Mouse (Mus musculus) hindbrain, embryonic 14.5 days (tissue): ENCODE data around the gene Btn2a2. TPM values are rescaled to one million over a fixed set of nuclear protein-coding genes. Genes with fewer than 3 reads are reported as not detected.

Source experiments
- ATAC-seq: fragments of 200-750 bp; cut with Nextera tagmentation; 2 replicates; pipeline ENCODE4 v1.8.0; 2017; ENCODE audit warnings: moderate number of reproducible peaks, mild to moderate bottlenecking, moderate TSS enrichment, moderate library complexity; ENCODE audit not compliant: low FRiP score
- DNase-seq: peaks from one replicate; pipeline ENCODE4 v3.0.0-alpha.2; 2015; ENCODE audit warnings: low spot score
- H3K27ac ChIP-seq: fragments of 300-500 bp; sonication (generic); 2 replicates; pipeline ENCODE4 v1.5.1; 2014; ENCODE audit warnings: mild to moderate bottlenecking, moderate library complexity
- H3K27me3 ChIP-seq: fragments of 300-500 bp; sonication (generic); 2 replicates; pipeline ENCODE4 v1.6.1; 2014; ENCODE audit warnings: mild to moderate bottlenecking, low read length, mixed read lengths; ENCODE audit not compliant: control insufficient read depth, insufficient read depth
- H3K36me3 ChIP-seq: fragments of 300-500 bp; sonication (generic); replicated peaks from 2 replicates; pipeline ENCODE4 v1.6.1; 2014; ENCODE audit not compliant: control insufficient read depth, insufficient read depth
- H3K4me1 ChIP-seq: fragments of 300-500 bp; sonication (generic); replicated peaks from 2 replicates; pipeline ENCODE4 v1.6.1; 2014; ENCODE audit warnings: antibody characterized with exemption, low read length, mixed read lengths; ENCODE audit not compliant: control insufficient read depth, insufficient read depth
- H3K4me2 ChIP-seq: fragments of 300-500 bp; sonication (generic); replicated peaks from 2 replicates; pipeline ENCODE4 v1.6.1; 2014; ENCODE audit warnings: mild to moderate bottlenecking, moderate library complexity
- H3K4me3 ChIP-seq: fragments of 300-500 bp; sonication (generic); replicated peaks from 2 replicates; pipeline ENCODE4 v1.5.1; 2014; ENCODE audit warnings: mild to moderate bottlenecking, low read length
- H3K9ac ChIP-seq: fragments of 300-500 bp; sonication (generic); 2 replicates; pipeline ENCODE4 v1.6.1; 2014
- H3K9me3 ChIP-seq: fragments of 300-500 bp; sonication (generic); 2 replicates; pipeline ENCODE4 v1.6.1; 2016; ENCODE audit warnings: low read length; ENCODE audit not compliant: control insufficient read depth
- WGBS: fragments of 180-500 bp; shearing (Covaris S2); extraction: QIAGEN DNeasy Blood & Tissue Kit; methylation state at CpG from one replicate; pipeline ENCODE4 v1.1.7; 2014; 5-methylcytosine and 5-hydroxymethylcytosine counted together
- polyA plus RNA-seq: library from polyadenylated mRNA; unstranded; fragments of >200 nt; fragmentation: Nextera tagmentation; extraction: Ambion mirVana; gene quantifications from 2 replicates; pipeline ENCODE4 v1.2.1, GENCODE M21; 2014

The Btn2a2 gene
- polyA plus RNA-seq, 1 experiment from 2014 or later = 0.21 TPM

GRCm38 (mm10) chr13:23445561-23446320 is 42.9 kb downstream of the Btn2a2 start:
- DNase-seq = peak; percentile 100
- H3K4me3 ChIP-seq = peak overlapping the region; percentile 56
- peak overlapping the region; percentile 89 for H3K9ac ChIP-seq
- H3K27me3 ChIP-seq = no peaks in the 10 kb centered on the region
- H3K27ac ChIP-seq = peak overlapping the region; percentile 96
- ATAC-seq = peak; percentile 94
- H3K4me1 ChIP-seq = peaks cover 10% of the 10 kb centered on the region
- peak overlapping the region; percentile 72 for H3K4me2 ChIP-seq
- no peaks in the 10 kb centered on the region for H3K9me3 ChIP-seq
- no peaks in the 10 kb centered on the region for H3K36me3 ChIP-seq
- WGBS = under 1% methylated on average over 55 of the region's 55 CpGs

DNA sequence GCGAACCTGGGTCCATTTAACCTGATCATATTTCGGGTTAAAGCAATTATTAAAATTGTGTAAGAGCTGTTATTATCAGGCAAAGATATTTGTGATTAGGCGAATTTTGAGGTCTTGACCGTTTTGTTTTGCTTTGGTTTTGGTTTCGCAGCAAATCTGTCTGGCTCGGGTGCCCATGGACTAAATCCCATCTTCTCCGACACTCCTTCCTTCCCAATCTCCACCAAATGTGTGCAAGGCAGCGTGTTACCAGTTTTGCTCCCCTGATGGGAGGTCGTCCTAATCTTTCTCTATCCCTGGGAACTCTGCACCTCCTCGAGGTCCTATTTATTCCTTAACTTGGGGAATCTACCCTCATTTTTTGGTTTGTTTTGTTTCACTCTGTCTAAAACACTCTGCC is 43.5 kb downstream of the Btn2a2 start:
- ATAC-seq = no peak
- Histone ChIP-seq H3K36me3 (no peaks in the 10 kb centered on the region), H3K4me3 (peak overlapping the region; percentile 56), H3K27me3 (no peaks in the 10 kb centered on the region), H3K9me3 (no peaks in the 10 kb centered on the region), H3K4me1 (peaks cover 10% of the 10 kb centered on the region), H3K9ac (peak overlapping the region; percentile 89), H3K27ac (peak overlapping the region; percentile 96), H3K4me2 (peak overlapping the region; percentile 72)
- 2% methylated on average over 10 of the region's 10 CpGs for WGBS
- DNase-seq = peak; percentile 51

GRCm38 (mm10) chr13:23444451-23444850 is 44.2 kb downstream of the Btn2a2 start:
- Histone ChIP-seq H3K27me3 (no peaks in the 10 kb centered on the region), H3K4me1 (peaks cover 10% of the 10 kb centered on the region), H3K9me3 (no peaks in the 10 kb centered on the region), H3K4me2 (peak overlapping the region; percentile 72), H3K36me3 (no peaks in the 10 kb centered on the region), H3K9ac (peak overlapping the region; percentile 89), H3K4me3 (peak overlapping the region; percentile 56), H3K27ac (peak overlapping the region; percentile 96)
- no peak for ATAC-seq
- WGBS = 54% methylated on average over 5 of the region's 5 CpGs
- no peak for DNase-seq

DNA sequence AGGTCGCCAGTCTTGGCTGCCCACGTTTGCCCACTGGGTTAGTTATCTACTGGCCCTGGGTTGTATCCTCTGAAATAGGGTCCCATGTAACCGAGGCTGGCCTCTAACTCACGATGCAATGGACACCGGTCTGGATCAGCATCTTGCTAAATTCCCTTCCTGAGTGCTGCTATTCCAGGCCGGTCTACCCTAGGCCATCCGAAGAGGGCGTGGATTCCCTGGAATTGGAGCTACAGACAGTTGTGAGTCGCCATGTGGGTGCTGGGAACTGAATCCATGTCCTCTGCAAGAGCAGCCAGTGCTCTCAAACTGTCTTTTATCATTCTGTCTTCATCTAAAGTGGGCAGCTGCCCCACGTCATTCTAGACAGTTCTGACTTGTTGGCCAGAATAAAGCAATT is 48.8 kb downstream of the Btn2a2 start:
- 66% methylated on average over 10 of the region's 10 CpGs for WGBS
- H3K4me2 ChIP-seq = no peak overlapping the region
- no peaks in the 10 kb centered on the region for H3K36me3 ChIP-seq
- ATAC-seq = no peak
- no peaks in the 10 kb centered on the region for H3K9me3 ChIP-seq
- H3K27me3 ChIP-seq = no peaks in the 10 kb centered on the region
- no peak overlapping the region for H3K9ac ChIP-seq
- H3K27ac ChIP-seq = no peak overlapping the region
- no peak overlapping the region for H3K4me3 ChIP-seq
- no peak for DNase-seq
- H3K4me1 ChIP-seq = peaks cover 10% of the 10 kb centered on the region

DNA sequence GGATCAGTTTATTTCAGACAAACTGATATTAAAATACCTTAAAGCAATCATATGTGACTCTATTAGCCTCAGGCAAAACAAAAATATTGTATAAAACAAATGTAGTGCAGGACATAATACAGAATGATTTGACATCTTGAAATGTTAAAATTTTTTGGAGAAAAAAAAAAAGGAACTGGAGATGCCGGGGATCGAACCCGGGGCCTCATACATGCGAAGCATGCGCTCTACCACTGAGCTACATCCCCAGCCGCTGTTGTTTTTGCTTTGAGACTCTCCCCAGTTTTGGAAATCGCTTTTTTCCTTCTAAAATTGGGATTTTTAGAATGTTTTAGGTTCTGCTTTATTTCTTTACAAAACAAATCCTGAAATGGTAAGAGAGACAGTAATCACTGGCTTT is 50.1 kb downstream of the Btn2a2 start:
- 1% methylated on average over 7 of the region's 7 CpGs for WGBS
- Histone ChIP-seq H3K9ac (peak overlapping the region; percentile 44; the same call in 1 of the 2 replicates), H3K4me3 (peak overlapping the region; percentile 37)

GRCm38 (mm10) chr13:23437908-23438307 is 50.7 kb downstream of the Btn2a2 start:
- ATAC-seq (peak; percentile 88), DNase-seq (peak; percentile 98)
- under 1% methylated on average over 17 of the region's 17 CpGs for WGBS
- H3K27me3 ChIP-seq = no peaks in the 10 kb centered on the region
- no peak overlapping the region for H3K27ac ChIP-seq
- no peaks in the 10 kb centered on the region; the same call in 1 of the 2 replicates for H3K4me1 ChIP-seq
- no peaks in the 10 kb centered on the region for H3K9me3 ChIP-seq
- H3K4me2 ChIP-seq = peak overlapping the region; percentile 69
- H3K36me3 ChIP-seq = no peaks in the 10 kb centered on the region
- peak overlapping the region; percentile 50 for H3K9ac ChIP-seq
- H3K4me3 ChIP-seq = peak overlapping the region; percentile 37

More for the DNA sequence above, 50.1 kb downstream of the Btn2a2 start:
- peak; percentile 86 for DNase-seq
- Histone ChIP-seq H3K9me3 (no peaks in the 10 kb centered on the region), H3K36me3 (no peaks in the 10 kb centered on the region), H3K27me3 (no peaks in the 10 kb centered on the region), H3K27ac (no peak overlapping the region; the same call in 1 of the 2 replicates), H3K4me1 (no peaks in the 10 kb centered on the region; the same call in 1 of the 2 replicates), H3K4me2 (peak overlapping the region; percentile 69)
- 0 out of 2 replicates have a peak, but pooled peaks have one; percentile 37 for ATAC-seq

DNA sequence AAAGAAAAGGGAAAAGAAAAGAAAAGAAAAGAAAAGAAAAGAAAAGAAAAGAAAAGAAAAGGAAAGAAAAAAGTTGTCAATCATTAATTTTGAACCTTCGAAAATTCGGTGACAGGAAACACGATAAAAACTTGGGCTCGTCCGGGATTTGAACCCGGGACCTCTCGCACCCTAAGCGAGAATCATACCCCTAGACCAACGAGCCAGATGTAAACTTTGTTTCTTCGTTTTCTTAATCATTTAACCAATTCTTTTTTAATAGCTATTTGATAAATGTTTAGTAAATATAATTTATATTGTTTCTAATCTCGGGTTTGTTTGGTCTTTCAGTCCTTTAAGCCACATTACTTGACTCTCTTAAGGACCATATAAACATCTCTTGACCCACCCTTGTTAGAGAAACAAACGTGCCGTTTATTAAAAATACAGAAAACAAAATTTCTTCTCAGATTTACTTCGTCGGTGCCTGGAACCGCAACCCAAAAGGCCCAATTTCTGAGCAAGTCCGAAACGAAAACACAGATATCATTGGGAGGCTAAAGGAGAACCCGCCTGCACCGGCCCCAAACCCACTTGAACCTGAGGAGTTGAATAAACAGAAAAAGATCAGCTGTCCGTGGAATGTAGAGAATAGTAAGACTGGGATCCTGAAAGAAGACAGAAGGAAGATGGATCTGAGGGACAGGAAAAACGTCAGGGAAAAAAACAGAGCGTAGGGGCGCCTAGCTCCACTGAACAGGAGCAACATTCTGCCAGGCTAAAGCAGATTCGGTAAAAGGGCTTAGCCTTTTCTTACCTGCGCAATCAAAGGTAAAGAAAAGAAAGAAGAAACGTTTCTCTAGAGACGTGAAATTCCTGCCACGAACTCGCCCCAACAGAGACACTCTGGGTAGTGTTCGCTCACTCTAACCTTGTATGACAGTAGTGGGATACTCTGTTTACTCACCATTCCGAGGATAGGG is 51.5 kb downstream of the Btn2a2 start:
- Histone ChIP-seq H3K4me2 (peak overlapping the region; percentile 69), H3K4me3 (peak overlapping the region; percentile 37), H3K9me3 (no peaks in the 10 kb centered on the region), H3K27ac (no peak overlapping the region), H3K9ac (peak overlapping the region; percentile 50), H3K36me3 (no peaks in the 10 kb centered on the region), H3K27me3 (no peaks in the 10 kb centered on the region), H3K4me1 (no peaks in the 10 kb centered on the region; the same call in 1 of the 2 replicates)
- ATAC-seq = no peak; the same call in 1 of the 2 replicates
- WGBS = under 1% methylated on average over 32 of the region's 32 CpGs
- DNase-seq = peak; percentile 84

DNA sequence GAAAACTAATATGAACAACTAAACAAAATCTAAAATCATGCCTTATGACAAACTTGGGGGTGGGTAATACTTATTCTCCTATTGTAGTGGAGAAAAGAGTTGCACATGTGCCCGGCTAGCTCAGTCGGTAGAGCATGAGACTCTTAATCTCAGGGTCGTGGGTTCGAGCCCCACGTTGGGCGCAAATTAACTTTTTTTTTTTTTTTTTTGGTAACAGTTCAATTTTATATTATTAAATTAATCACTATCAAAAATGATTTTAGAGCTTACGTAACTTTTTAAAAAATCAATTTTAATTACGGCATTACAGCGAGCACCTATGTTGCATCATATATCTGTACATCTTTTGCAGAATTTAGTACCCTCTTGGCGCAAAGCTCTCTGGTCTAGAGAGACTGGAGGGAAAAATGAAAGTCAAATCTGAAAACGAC is 52.4 kb downstream of the Btn2a2 start:
- H3K27me3 ChIP-seq = no peaks in the 10 kb centered on the region
- 2% methylated on average over 11 of the region's 11 CpGs for WGBS
- no peak overlapping the region for H3K27ac ChIP-seq
- no peaks in the 10 kb centered on the region; the same call in 1 of the 2 replicates for H3K4me1 ChIP-seq
- H3K4me2 ChIP-seq = peak overlapping the region; percentile 56
- H3K9me3 ChIP-seq = no peaks in the 10 kb centered on the region
- peak; percentile 83 for DNase-seq
- ATAC-seq = no peak
- peak overlapping the region; percentile 36 for H3K4me3 ChIP-seq
- no peaks in the 10 kb centered on the region for H3K36me3 ChIP-seq
- no peak overlapping the region for H3K9ac ChIP-seq

- peak; percentile 29 for DNase-seq
- under 1% methylated on average over 12 of the region's 12 CpGs for WGBS
- H3K9me3 ChIP-seq = no peaks in the 10 kb centered on the region
These were observed 53.0 kb downstream of the Btn2a2 start for GRCm38 (mm10) chr13:23435676-23436075.

More at GRCm38 (mm10) chr13:23435676-23436075, 53.0 kb downstream of the Btn2a2 start:
- Histone ChIP-seq H3K36me3 (no peaks in the 10 kb centered on the region), H3K4me3 (peak overlapping the region; percentile 36), H3K9ac (peak overlapping the region; percentile 56), H3K4me2 (peak overlapping the region; percentile 56), H3K27ac (no peak overlapping the region), H3K4me1 (no peaks in the 10 kb centered on the region; the same call in 1 of the 2 replicates), H3K27me3 (no peaks in the 10 kb centered on the region)
- ATAC-seq = no peak
